Mouse (Mus musculus): ENCODE results near the gene Pygl. TPM values are rescaled to one million over a fixed set of nuclear protein-coding genes. Genes with fewer than 3 reads are reported as not detected.

Pygl gene
- polyA plus RNA-seq, 1 experiment: 4.8 TPM

GRCm38 (mm10) chr12:70208214-70208613, 23.1 kb downstream of the Pygl start:
- H3K4me1 ChIP-seq (ENCODE audit: control insufficient read depth, insufficient read depth, low read length): no peaks in the 10 kb centered on the region
- no peaks in the 10 kb centered on the region for H3K9me3 ChIP-seq (replicated peaks; ENCODE audit: control insufficient read depth, insufficient read depth, low read length, poor library complexity, severe bottlenecking)
- no peaks in the 10 kb centered on the region for H3K36me3 ChIP-seq (ENCODE audit: control insufficient read depth, insufficient read depth, low read length, poor library complexity, severe bottlenecking)
- no peak overlapping the region for H3K4me3 ChIP-seq (ENCODE audit: low read depth, low read length)
- no peaks in the 10 kb centered on the region for H3K27me3 ChIP-seq (ENCODE audit: control insufficient read depth, insufficient read depth, low read length, poor library complexity, severe bottlenecking)
- TF ChIP-seq EP300 (IDR thresholded peaks at IDR 0.05; ENCODE audit: insufficient read depth, low read depth, low read length) (no peak), POLR2A (IDR thresholded peaks at IDR 0.05; ENCODE audit: insufficient read depth, low read length) (no peak), CTCF (IDR thresholded peaks at IDR 0.05; ENCODE audit: low read depth, low read length) (no peak)
- no peak overlapping the region for H3K9ac ChIP-seq (ENCODE audit: low read depth, poor library complexity, severe bottlenecking)
- no peak overlapping the region for H3K27ac ChIP-seq (ENCODE audit: insufficient read depth, low read length)

- H3K4me1 ChIP-seq (ENCODE audit: control insufficient read depth, insufficient read depth, low read length): no peaks in the 10 kb centered on the region
- H3K9me3 ChIP-seq (replicated peaks; ENCODE audit: control insufficient read depth, insufficient read depth, low read length, poor library complexity, severe bottlenecking): no peaks in the 10 kb centered on the region
- H3K27ac ChIP-seq (ENCODE audit: insufficient read depth, low read length): no peak overlapping the region
- no peaks in the 10 kb centered on the region for H3K27me3 ChIP-seq (ENCODE audit: control insufficient read depth, insufficient read depth, low read length, poor library complexity, severe bottlenecking)
- no peak overlapping the region for H3K9ac ChIP-seq (ENCODE audit: low read depth, poor library complexity, severe bottlenecking)
- H3K36me3 ChIP-seq (ENCODE audit: control insufficient read depth, insufficient read depth, low read length, poor library complexity, severe bottlenecking): no peaks in the 10 kb centered on the region
- TF ChIP-seq POLR2A (IDR thresholded peaks at IDR 0.05; ENCODE audit: insufficient read depth, low read length) (no peak), EP300 (IDR thresholded peaks at IDR 0.05; ENCODE audit: insufficient read depth, low read depth, low read length) (no peak), CTCF (IDR thresholded peaks at IDR 0.05; ENCODE audit: low read depth, low read length) (no peak)
- H3K4me3 ChIP-seq (ENCODE audit: low read depth, low read length): no peak overlapping the region
Observed at GRCm38 (mm10) chr12:70204433-70204832, 26.9 kb downstream of the Pygl start.

DNA sequence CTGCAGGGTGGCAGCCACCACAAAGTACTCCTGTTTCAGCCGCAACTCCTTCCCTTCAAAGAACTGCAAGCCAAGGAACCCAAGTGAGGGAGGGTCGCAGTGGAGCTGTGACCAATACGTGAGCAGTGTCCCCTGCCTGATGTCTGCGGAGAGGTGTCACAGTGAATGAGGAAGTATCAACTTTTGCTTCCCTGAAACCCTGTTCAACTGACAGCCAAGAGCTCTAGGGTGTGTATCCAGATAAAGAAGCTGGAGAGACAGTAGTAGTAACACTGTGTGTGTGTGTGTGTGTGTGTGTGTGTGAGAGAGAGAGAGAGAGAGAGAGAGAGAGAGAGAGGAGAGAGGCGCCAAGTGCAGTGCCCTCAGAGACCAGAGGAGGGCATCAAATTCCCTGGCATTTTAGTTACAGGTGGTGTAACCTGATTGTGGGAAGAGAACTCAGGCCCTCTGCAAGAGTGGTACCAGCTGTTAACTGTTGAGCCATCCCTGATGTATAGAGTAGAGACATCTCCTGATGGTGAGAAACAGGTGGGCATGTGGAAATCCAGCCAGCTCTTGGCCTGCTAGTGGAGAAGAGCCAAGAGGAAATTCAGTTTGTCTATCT, 29.3 kb downstream of the Pygl start:
- TF ChIP-seq CTCF (IDR thresholded peaks at IDR 0.05; ENCODE audit: low read depth, low read length) (no peak), POLR2A (IDR thresholded peaks at IDR 0.05; ENCODE audit: insufficient read depth, low read length) (no peak), EP300 (IDR thresholded peaks at IDR 0.05; ENCODE audit: insufficient read depth, low read depth, low read length) (no peak)
- H3K27me3 ChIP-seq (ENCODE audit: control insufficient read depth, insufficient read depth, low read length, poor library complexity, severe bottlenecking): no peaks in the 10 kb centered on the region
- no peaks in the 10 kb centered on the region for H3K4me1 ChIP-seq (ENCODE audit: control insufficient read depth, insufficient read depth, low read length)

DNA sequence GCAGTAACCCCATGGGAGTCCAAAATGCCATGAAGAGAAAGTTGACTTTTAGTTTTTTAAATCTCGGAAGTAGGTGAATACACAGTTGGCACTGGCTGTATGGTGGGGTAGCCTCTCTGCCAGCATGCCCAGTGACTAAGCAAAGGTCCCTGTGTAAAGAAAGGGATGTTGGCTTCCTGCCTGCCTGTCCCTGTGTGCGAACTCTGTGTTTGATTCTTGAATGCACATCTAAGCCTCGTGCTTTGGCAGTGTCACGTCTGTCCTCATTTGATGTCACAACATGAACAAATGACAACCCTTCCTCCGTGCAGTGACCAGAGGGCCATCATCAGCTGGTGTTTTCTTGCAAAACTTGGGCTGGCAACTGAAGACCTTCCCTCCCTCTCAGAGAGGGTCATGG, 34.9 kb downstream of the Pygl start:
- Histone ChIP-seq H3K9me3 (replicated peaks; ENCODE audit: control insufficient read depth, insufficient read depth, low read length, poor library complexity, severe bottlenecking) (no peaks in the 10 kb centered on the region), H3K9ac (ENCODE audit: low read depth, poor library complexity, severe bottlenecking) (no peak overlapping the region), H3K36me3 (ENCODE audit: control insufficient read depth, insufficient read depth, low read length, poor library complexity, severe bottlenecking) (no peaks in the 10 kb centered on the region), H3K4me1 (ENCODE audit: control insufficient read depth, insufficient read depth, low read length) (no peaks in the 10 kb centered on the region), H3K27me3 (ENCODE audit: control insufficient read depth, insufficient read depth, low read length, poor library complexity, severe bottlenecking) (no peaks in the 10 kb centered on the region; the same call in 1 of the 2 replicates), H3K27ac (ENCODE audit: insufficient read depth, low read length) (no peak overlapping the region), H3K4me3 (ENCODE audit: low read depth, low read length) (no peak overlapping the region)
- TF ChIP-seq EP300 (IDR thresholded peaks at IDR 0.05; ENCODE audit: insufficient read depth, low read depth, low read length) (no peak), CTCF (IDR thresholded peaks at IDR 0.05; ENCODE audit: low read depth, low read length) (no peak), POLR2A (IDR thresholded peaks at IDR 0.05; ENCODE audit: insufficient read depth, low read length) (no peak)

More for the DNA sequence above, 29.3 kb downstream of the Pygl start:
- H3K36me3 ChIP-seq (ENCODE audit: control insufficient read depth, insufficient read depth, low read length, poor library complexity, severe bottlenecking): no peaks in the 10 kb centered on the region
- H3K27ac ChIP-seq (ENCODE audit: insufficient read depth, low read length): no peak overlapping the region
- H3K9me3 ChIP-seq (replicated peaks; ENCODE audit: control insufficient read depth, insufficient read depth, low read length, poor library complexity, severe bottlenecking): no peaks in the 10 kb centered on the region
- no peak overlapping the region for H3K4me3 ChIP-seq (ENCODE audit: low read depth, low read length)
- no peak overlapping the region for H3K9ac ChIP-seq (ENCODE audit: low read depth, poor library complexity, severe bottlenecking)

GRCm38 (mm10) chr12:70195426-70195825, 35.9 kb downstream of the Pygl start:
- Histone ChIP-seq H3K9me3 (replicated peaks; ENCODE audit: control insufficient read depth, insufficient read depth, low read length, poor library complexity, severe bottlenecking) (no peaks in the 10 kb centered on the region), H3K36me3 (ENCODE audit: control insufficient read depth, insufficient read depth, low read length, poor library complexity, severe bottlenecking) (no peaks in the 10 kb centered on the region), H3K9ac (ENCODE audit: low read depth, poor library complexity, severe bottlenecking) (no peak overlapping the region), H3K27me3 (ENCODE audit: control insufficient read depth, insufficient read depth, low read length, poor library complexity, severe bottlenecking) (no peaks in the 10 kb centered on the region; the same call in 1 of the 2 replicates), H3K4me3 (ENCODE audit: low read depth, low read length) (no peak overlapping the region), H3K27ac (ENCODE audit: insufficient read depth, low read length) (no peak overlapping the region), H3K4me1 (ENCODE audit: control insufficient read depth, insufficient read depth, low read length) (no peaks in the 10 kb centered on the region)
- no peak for TF ChIP-seq EP300 (IDR thresholded peaks at IDR 0.05; ENCODE audit: insufficient read depth, low read depth, low read length)
- TF ChIP-seq POLR2A (IDR thresholded peaks at IDR 0.05; ENCODE audit: insufficient read depth, low read length): no peak
- TF ChIP-seq CTCF (IDR thresholded peaks at IDR 0.05; ENCODE audit: low read depth, low read length): no peak

GRCm38 (mm10) chr12:70192267-70192727, 39.0 kb downstream of the Pygl start:
- Histone ChIP-seq H3K9me3 (replicated peaks; ENCODE audit: control insufficient read depth, insufficient read depth, low read length, poor library complexity, severe bottlenecking) (no peaks in the 10 kb centered on the region), H3K4me3 (ENCODE audit: low read depth, low read length) (no peak overlapping the region), H3K4me1 (ENCODE audit: control insufficient read depth, insufficient read depth, low read length) (no peaks in the 10 kb centered on the region), H3K36me3 (ENCODE audit: control insufficient read depth, insufficient read depth, low read length, poor library complexity, severe bottlenecking) (no peaks in the 10 kb centered on the region), H3K9ac (ENCODE audit: low read depth, poor library complexity, severe bottlenecking) (no peak overlapping the region), H3K27me3 (ENCODE audit: control insufficient read depth, insufficient read depth, low read length, poor library complexity, severe bottlenecking) (no peaks in the 10 kb centered on the region; the same call in 1 of the 2 replicates), H3K27ac (ENCODE audit: insufficient read depth, low read length) (no peak overlapping the region)
- no peak for TF ChIP-seq EP300 (IDR thresholded peaks at IDR 0.05; ENCODE audit: insufficient read depth, low read depth, low read length)
- TF ChIP-seq POLR2A (IDR thresholded peaks at IDR 0.05; ENCODE audit: insufficient read depth, low read length): no peak
- no peak for TF ChIP-seq CTCF (IDR thresholded peaks at IDR 0.05; ENCODE audit: low read depth, low read length)
